Mouse (Mus musculus): ENCODE results near the gene Mgam. TPM values are rescaled to one million over a fixed set of nuclear protein-coding genes. Genes with fewer than 3 reads are reported as not detected.

Mgam gene
- polyA plus RNA-seq, 1 experiment, result 0.18 TPM

DNA sequence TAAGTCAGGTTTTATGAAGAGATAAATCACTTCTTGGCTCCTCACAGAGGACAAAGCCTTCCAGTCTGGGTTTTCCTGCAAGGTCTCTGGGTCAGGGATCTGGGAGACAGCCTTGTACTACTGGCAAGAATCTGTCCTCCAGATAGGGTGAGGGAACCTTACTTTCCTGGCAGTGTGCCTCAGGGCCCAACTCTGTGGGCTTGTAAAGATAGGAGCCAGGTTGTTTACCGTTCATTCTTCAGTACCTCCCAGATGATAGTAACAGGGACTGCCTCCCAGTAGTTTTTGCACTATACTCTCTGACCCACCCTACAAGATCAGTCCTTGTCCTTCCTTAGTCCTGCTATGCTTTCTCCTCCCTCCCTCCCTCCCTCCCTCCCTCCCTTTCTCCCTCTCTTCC lies 155.0 kb downstream of the Mgam start:
- Histone ChIP-seq H3K27ac (ENCODE audit: insufficient read depth, low read length) (no peak overlapping the region), H3K4me3 (ENCODE audit: extremely low read depth, insufficient read depth, insufficient read length) (no peak overlapping the region), H3K27me3 (ENCODE audit: control insufficient read depth, insufficient read depth, low read length) (no peaks in the 10 kb centered on the region), H3K36me3 (ENCODE audit: control insufficient read depth, insufficient read depth, low read length) (no peaks in the 10 kb centered on the region), H3K4me1 (ENCODE audit: control insufficient read depth, insufficient read depth, insufficient read length) (no peaks in the 10 kb centered on the region)
- TF ChIP-seq POLR2A (IDR thresholded peaks at IDR 0.05; ENCODE audit: low read depth, low read length) (no peak), CTCF (IDR thresholded peaks at IDR 0.05; ENCODE audit: extremely low read depth, insufficient read depth, insufficient read length, insufficient replicate concordance) (no peak)
- 84% methylated on average over 1 of the region's 1 CpGs for whole genome bisulfite sequencing
- no peak for DNase-seq (ENCODE audit: low read depth in 1 of 2, low spot score in 2 of 2)

DNA sequence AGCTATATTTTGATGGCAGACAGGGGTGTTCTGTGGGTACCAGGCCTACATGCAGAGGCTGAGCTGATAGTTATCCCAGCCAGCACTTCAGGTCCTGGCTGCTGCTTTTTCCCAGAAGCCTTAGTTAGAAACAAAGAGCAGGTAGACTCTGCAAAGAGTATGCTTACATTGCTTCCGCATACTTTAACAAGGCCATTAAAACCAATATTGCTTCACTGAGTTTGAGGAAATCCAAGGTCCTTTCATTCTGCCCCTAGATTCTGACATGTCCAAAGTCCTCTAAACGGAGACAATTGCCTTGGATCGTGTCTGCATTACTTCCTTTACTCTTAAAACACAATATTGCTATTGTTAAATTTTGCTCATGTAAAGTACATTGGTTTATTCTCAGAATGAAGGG lies 155.7 kb downstream of the Mgam start:
- no peak overlapping the region for H3K27ac ChIP-seq (ENCODE audit: insufficient read depth, low read length)
- 87% methylated on average over 3 of the region's 3 CpGs for WGBS
- TF ChIP-seq CTCF (IDR thresholded peaks at IDR 0.05; ENCODE audit: extremely low read depth, insufficient read depth, insufficient read length, insufficient replicate concordance), result no peak
- no peak for TF ChIP-seq POLR2A (IDR thresholded peaks at IDR 0.05; ENCODE audit: low read depth, low read length)
- H3K27me3 ChIP-seq (ENCODE audit: control insufficient read depth, insufficient read depth, low read length), result no peaks in the 10 kb centered on the region
- H3K4me1 ChIP-seq (ENCODE audit: control insufficient read depth, insufficient read depth, insufficient read length), result no peaks in the 10 kb centered on the region
- H3K36me3 ChIP-seq (ENCODE audit: control insufficient read depth, insufficient read depth, low read length), result no peaks in the 10 kb centered on the region
- H3K4me3 ChIP-seq (ENCODE audit: extremely low read depth, insufficient read depth, insufficient read length), result no peak overlapping the region
- DNase-seq (ENCODE audit: low read depth in 1 of 2, low spot score in 2 of 2), result no peak

DNA sequence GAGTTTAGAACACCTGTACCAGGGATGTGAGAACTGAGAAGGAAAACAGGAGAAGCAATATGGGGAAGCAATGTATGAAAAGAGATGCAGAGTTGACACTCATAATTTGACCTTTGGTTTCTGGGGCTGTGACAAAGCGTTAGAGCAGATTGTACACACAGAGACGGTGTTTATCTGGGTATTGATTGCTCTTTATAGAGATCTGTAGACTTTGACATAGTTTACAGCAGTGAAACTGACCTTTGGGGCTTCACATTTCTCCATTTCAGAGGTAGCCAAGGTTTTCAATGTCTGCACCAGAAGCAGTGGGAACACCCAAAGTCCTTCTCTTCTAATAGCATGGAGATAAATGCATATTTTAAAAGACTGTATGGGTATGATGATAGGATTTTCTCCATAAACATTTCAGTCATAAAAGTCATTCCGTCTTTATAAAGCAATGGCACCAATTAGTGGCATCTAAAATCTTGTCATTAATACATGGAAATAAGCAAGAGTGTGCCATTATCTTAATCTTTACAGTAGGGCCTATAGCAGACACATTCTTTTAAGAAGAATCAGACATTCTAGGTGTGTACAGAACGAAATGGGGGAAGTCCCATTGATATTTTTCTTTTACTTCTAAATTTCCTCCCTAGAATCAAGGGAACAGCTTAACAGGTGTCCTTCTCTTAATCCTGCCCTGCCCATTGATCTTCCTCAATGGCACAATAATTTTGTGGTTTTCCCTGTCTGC lies 166.6 kb downstream of the Mgam start:
- H3K4me1 ChIP-seq (ENCODE audit: control insufficient read depth, insufficient read depth, insufficient read length), result no peaks in the 10 kb centered on the region
- no peaks in the 10 kb centered on the region for H3K27me3 ChIP-seq (ENCODE audit: control insufficient read depth, insufficient read depth, low read length)
- WGBS, result 85% methylated on average over 4 of the region's 4 CpGs
- H3K4me3 ChIP-seq (ENCODE audit: extremely low read depth, insufficient read depth, insufficient read length), result no peak overlapping the region
- no peak overlapping the region for H3K27ac ChIP-seq (ENCODE audit: insufficient read depth, low read length)
- no peak for DNase-seq (ENCODE audit: low read depth in 1 of 2, low spot score in 2 of 2)
- no peak for TF ChIP-seq CTCF (IDR thresholded peaks at IDR 0.05; ENCODE audit: extremely low read depth, insufficient read depth, insufficient read length, insufficient replicate concordance)
- TF ChIP-seq POLR2A (IDR thresholded peaks at IDR 0.05; ENCODE audit: low read depth, low read length), result no peak
- no peaks in the 10 kb centered on the region for H3K36me3 ChIP-seq (ENCODE audit: control insufficient read depth, insufficient read depth, low read length)

DNA sequence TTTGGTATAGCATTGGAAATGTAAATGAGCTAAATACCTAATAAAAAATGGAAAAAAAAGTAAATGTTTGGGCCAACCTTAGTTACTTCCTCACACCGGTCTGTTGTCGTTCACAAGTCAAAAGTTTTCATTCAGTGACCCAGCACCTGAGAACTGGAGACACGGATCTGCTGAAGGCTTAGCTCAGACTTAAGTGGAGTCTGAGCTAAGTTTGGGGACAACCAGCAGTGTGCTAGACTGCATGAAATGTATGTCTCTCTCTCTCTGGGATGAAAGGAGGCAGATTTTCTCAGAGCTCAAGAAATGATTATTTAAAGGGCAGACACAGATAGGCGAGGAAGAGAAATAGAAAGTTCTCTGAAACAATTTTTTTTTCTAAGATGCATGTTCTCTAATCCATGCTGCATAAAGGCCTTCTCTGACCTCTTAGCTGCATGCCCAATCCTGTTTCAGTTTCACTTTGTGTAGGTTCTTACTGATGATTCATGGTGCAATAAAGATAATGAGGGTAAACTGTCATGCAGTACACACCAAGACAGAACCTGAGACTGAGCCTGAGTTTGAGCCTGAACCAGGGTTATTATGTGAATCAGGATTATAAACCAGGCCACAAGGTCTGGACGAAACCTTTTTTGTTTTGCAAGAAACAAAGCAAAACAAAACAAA lies 189.7 kb downstream of the Mgam start:
- H3K27me3 ChIP-seq (ENCODE audit: control insufficient read depth, insufficient read depth, low read length), result no peaks in the 10 kb centered on the region
- TF ChIP-seq POLR2A (IDR thresholded peaks at IDR 0.05; ENCODE audit: low read depth, low read length) (no peak), CTCF (IDR thresholded peaks at IDR 0.05; ENCODE audit: extremely low read depth, insufficient read depth, insufficient read length, insufficient replicate concordance) (no peak)
- WGBS, result 72% methylated on average over 5 of the region's 5 CpGs
- H3K27ac ChIP-seq (ENCODE audit: insufficient read depth, low read length), result no peak overlapping the region
- H3K4me3 ChIP-seq (ENCODE audit: extremely low read depth, insufficient read depth, insufficient read length), result no peak overlapping the region
- H3K4me1 ChIP-seq (ENCODE audit: control insufficient read depth, insufficient read depth, insufficient read length), result peaks cover 2% of the 10 kb centered on the region; the same call in 1 of the 2 replicates
- DNase-seq (ENCODE audit: low read depth in 1 of 2, low spot score in 2 of 2), result no peak
- H3K36me3 ChIP-seq (ENCODE audit: control insufficient read depth, insufficient read depth, low read length), result no peaks in the 10 kb centered on the region

Other genes starting within 250 kb of the Mgam start
- 3.6 and 4.7 TPM in 2 replicates for gene E330009J07Rik, start 192.7 kb upstream of the Mgam start, polyA plus RNA-seq (2012; rRNA removed)
- not detected in 2 replicates for gene Wee2, start 189.7 kb upstream of the Mgam start, polyA plus RNA-seq (2012; rRNA removed)
- 7.2 and 8.5 TPM in 2 replicates for gene Ssbp1, start 157.5 kb upstream of the Mgam start, polyA plus RNA-seq (2012; rRNA removed)
- not detected in 2 replicates for gene Tas2r137, start 137.6 kb upstream of the Mgam start, polyA plus RNA-seq (2012; rRNA removed)
- not detected in 2 replicates for gene Tas2r108, start 135.3 kb upstream of the Mgam start, polyA plus RNA-seq (2012; rRNA removed)
- not detected in 2 replicates for gene Prss37, start 109.3 kb upstream of the Mgam start, polyA plus RNA-seq (2012; rRNA removed)
- gene Olfr461, start 73.8 kb upstream of the Mgam start, polyA plus RNA-seq (2012; rRNA removed), result not detected in 2 replicates
- gene Olfr460, start 59.3 kb upstream of the Mgam start, polyA plus RNA-seq (2012; rRNA removed), result not detected in 2 replicates
- gene Clec5a, start 43.0 kb upstream of the Mgam start, polyA plus RNA-seq (2012; rRNA removed), result 0.18 and 0.34 TPM in 2 replicates
- not detected in 2 replicates for gene Tas2r138, start 15.5 kb upstream of the Mgam start, polyA plus RNA-seq (2012; rRNA removed)

Measured in spleen, adult 2 months (tissue).